Mouse (Mus musculus): Measurements from ENCODE around the gene D330045A20Rik. TPM values are rescaled to one million over a fixed set of nuclear protein-coding genes. Genes with fewer than 3 reads are reported as not detected.
A peak's percentile ranks its signal among the peaks of the same experiment; 100 is the strongest.
"Not testable (repeated sequence)": the region's sequence is repeated elsewhere in the genome, so short reads cannot be mapped to it uniquely, and the experiment has no call there.

The D330045A20Rik gene
- 3.0 and 4.6 TPM in 2 replicates for polyA plus RNA-seq (2014; fragmentation: Nextera tagmentation; extraction: Ambion mirVana)

DNA sequence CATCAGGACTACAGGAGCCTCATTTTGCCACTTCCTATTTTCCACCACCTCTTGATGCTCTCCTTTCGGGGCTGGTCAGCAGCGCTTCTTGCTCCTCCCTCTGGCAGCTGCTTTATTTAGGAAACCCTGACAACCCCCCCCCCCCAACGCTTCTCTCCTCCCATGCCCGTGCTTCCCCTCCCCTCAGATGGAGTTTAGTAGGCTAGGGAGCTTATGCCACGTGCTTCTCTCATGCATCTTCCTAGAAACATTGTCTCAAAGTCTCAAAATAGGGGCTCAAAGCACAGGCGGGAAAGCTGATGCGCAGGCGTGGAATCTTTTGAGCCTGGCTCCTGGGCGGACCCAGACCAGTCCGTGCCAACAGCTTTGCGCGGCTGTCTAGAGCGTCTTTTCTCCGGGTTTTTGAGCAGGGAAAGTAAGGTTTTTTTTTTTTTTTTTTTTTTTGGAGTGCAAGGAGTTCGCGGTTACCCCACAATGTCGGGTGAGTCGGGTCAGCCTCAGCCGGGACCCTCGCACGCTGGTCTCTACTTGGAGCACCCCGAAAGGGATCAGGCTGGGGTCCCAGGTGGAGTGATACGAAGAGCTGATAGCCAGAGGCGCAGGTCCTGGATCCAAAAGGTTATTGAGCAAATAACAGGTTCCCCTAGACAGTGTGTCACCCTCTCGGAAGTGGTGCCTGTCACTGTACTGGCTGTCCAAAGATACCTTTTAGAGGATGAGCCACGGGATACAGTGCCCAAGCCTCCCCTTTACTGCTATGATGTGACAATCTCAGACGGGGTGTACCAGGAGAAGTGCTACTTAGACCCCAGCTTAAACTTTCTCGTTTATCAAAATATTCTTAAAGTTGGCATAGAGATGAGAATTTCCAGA is at the start of gene D330045A20Rik:
Gene D330045A20Rik, plus strand, starts transcription at position 346 of the 873 bp plus-strand sequence.
- ATAC-seq (replicated peaks; ENCODE audit: low FRiP score) (peak; percentile 74), DNase-seq (ENCODE audit: low spot score) (peak; percentile 47)
- H3K4me3 ChIP-seq (ENCODE audit: low read depth, low read length): peak within 1 kb of the TSS; percentile 43
- no peaks in the 10 kb centered on the region for H3K9me3 ChIP-seq (ENCODE audit: control insufficient read depth, low read length)
- no peaks in the 10 kb centered on the region for H3K36me3 ChIP-seq (ENCODE audit: control insufficient read depth, insufficient read depth, low read length)
- H3K27me3 ChIP-seq (replicated peaks; ENCODE audit: control insufficient read depth, insufficient read depth, low read length): no peaks in the 10 kb centered on the region
- H3K9ac ChIP-seq (ENCODE audit: low read depth, low read length): peak within 1 kb of the TSS; percentile 43; the same call in 1 of the 2 replicates
- WGBS: 24% methylated on average over 27 of the region's 28 CpGs
- H3K27ac ChIP-seq (ENCODE audit: low read depth, low read length): no peak within 1 kb of the TSS
- no peaks in the 10 kb centered on the region for H3K4me1 ChIP-seq (replicated peaks; ENCODE audit: control insufficient read depth, insufficient read depth, low read length)
- peak within 1 kb of the TSS; percentile 70 for H3K4me2 ChIP-seq

DNA sequence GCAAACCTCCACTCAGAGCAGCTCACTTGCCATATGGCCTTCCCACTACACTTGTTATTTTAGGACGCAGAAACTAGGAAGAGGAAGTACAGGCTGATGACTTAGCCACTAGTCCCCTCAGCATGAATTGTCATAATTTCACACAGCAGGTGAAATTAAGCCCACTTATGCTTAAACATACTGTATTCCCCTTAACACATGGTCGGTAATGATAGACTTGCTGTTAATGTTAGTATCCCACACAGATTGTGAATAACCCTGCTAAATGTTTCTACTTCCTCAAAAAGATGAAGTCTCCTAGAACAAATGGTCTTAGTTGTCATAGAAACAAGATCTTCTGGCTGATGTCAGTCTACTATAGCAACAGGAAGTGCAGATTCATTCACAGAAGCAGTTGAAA is 47.6 kb upstream of the D330045A20Rik start:
- H3K9ac ChIP-seq (ENCODE audit: low read depth, low read length): no peak overlapping the region
- no peak for ATAC-seq (replicated peaks; ENCODE audit: low FRiP score)

DNA sequence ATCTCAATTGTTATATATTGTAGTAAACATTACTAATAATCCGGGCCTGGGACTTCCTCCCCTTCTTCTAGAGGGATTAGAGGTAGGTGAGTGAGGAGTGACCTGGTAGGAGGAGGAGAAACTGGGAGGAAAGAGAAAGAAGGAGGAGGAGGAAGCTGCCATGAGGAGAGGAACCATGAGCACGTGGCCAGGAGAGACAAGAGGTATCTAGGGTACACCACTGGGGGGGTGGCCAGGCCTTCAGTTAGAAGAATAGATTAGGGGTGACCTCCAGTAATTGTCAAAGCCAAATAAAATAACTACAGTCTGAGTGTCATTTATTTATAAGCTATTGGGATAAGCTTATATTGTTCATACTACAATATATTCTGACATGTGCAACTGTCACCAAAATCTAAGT is 45.0 kb upstream of the D330045A20Rik start:
- H3K9me3 ChIP-seq (ENCODE audit: control insufficient read depth, low read length): no peaks in the 10 kb centered on the region
- no peaks in the 10 kb centered on the region for H3K36me3 ChIP-seq (ENCODE audit: control insufficient read depth, insufficient read depth, low read length)
- H3K4me2 ChIP-seq: no peak overlapping the region
- DNase-seq (ENCODE audit: low spot score) (no peak), ATAC-seq (replicated peaks; ENCODE audit: low FRiP score) (no peak)
- H3K4me3 ChIP-seq (ENCODE audit: low read depth, low read length): no peak overlapping the region
- 40% methylated on average over 2 of the region's 2 CpGs for WGBS
- H3K9ac ChIP-seq (ENCODE audit: low read depth, low read length): no peak overlapping the region
- no peaks in the 10 kb centered on the region for H3K4me1 ChIP-seq (replicated peaks; ENCODE audit: control insufficient read depth, insufficient read depth, low read length)
- no peaks in the 10 kb centered on the region for H3K27me3 ChIP-seq (replicated peaks; ENCODE audit: control insufficient read depth, insufficient read depth, low read length)
- no peak overlapping the region for H3K27ac ChIP-seq (ENCODE audit: low read depth, low read length)

More for the DNA sequence above, 47.6 kb upstream of the D330045A20Rik start:
- no peaks in the 10 kb centered on the region for H3K4me1 ChIP-seq (replicated peaks; ENCODE audit: control insufficient read depth, insufficient read depth, low read length)
- H3K27me3 ChIP-seq (replicated peaks; ENCODE audit: control insufficient read depth, insufficient read depth, low read length): no peaks in the 10 kb centered on the region
- H3K36me3 ChIP-seq (ENCODE audit: control insufficient read depth, insufficient read depth, low read length): no peaks in the 10 kb centered on the region
- no peak overlapping the region for H3K4me3 ChIP-seq (ENCODE audit: low read depth, low read length)
- no peak overlapping the region for H3K27ac ChIP-seq (ENCODE audit: low read depth, low read length)
- no peak overlapping the region for H3K4me2 ChIP-seq
- no peaks in the 10 kb centered on the region for H3K9me3 ChIP-seq (ENCODE audit: control insufficient read depth, low read length)
- DNase-seq (ENCODE audit: low spot score): no peak
- WGBS: 46% methylated on average over 2 of the region's 2 CpGs

DNA sequence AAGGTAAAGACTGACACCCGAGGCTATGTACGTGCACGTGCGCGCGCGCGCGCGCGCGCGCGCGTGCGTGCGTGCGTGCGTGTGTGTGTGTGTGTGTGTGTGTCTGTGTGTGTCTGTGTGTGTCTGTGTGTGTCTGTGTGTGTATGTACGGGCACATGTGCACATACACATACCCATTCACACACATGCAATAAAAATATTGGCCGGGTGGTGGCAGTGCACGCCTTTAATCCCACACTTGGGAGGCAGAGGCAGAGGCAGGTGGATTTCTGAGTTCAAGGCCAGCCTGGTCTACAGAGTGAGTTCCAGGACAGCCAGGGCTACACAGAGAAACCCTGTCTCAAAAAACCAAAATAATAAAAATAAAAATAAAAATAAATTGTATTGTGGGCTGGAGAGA is 39.1 kb upstream of the D330045A20Rik start:
- not testable (repeated sequence) for DNase-seq (ENCODE audit: low spot score); H3K9me3 ChIP-seq (ENCODE audit: control insufficient read depth, low read length); ATAC-seq (replicated peaks; ENCODE audit: low FRiP score)

DNA sequence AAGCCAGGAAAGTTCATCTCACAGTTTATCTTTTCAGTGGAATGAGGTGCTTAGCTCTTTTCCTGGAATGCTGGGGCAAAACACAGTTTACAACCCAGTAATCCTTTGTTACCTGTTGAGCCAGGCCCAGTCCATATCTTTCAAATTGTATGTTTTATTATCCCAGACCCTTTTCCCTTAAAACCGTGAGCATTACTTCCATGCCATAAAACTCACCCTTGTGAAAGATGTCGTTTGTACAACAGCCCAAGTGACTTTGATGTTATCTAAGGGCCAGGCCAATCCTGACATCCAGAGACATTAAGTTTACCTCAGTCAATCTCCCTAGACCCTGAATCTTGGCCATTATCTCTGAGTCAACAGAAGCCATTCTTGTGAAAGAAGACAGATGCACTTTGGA is 23.4 kb upstream of the D330045A20Rik start:
- Histone ChIP-seq H3K27me3 (replicated peaks; ENCODE audit: control insufficient read depth, insufficient read depth, low read length) (no peaks in the 10 kb centered on the region), H3K4me1 (replicated peaks; ENCODE audit: control insufficient read depth, insufficient read depth, low read length) (no peaks in the 10 kb centered on the region), H3K36me3 (ENCODE audit: control insufficient read depth, insufficient read depth, low read length) (no peaks in the 10 kb centered on the region), H3K4me2 (no peak overlapping the region), H3K27ac (ENCODE audit: low read depth, low read length) (no peak overlapping the region), H3K9ac (ENCODE audit: low read depth, low read length) (no peak overlapping the region), H3K4me3 (ENCODE audit: low read depth, low read length) (no peak overlapping the region), H3K9me3 (ENCODE audit: control insufficient read depth, low read length) (no peaks in the 10 kb centered on the region)
- DNase-seq (ENCODE audit: low spot score) (no peak), ATAC-seq (replicated peaks; ENCODE audit: low FRiP score) (no peak)
- WGBS: 38% methylated on average over 2 of the region's 2 CpGs

More for the DNA sequence above, 39.1 kb upstream of the D330045A20Rik start:
- H3K27me3 ChIP-seq (replicated peaks; ENCODE audit: control insufficient read depth, insufficient read depth, low read length); H3K4me2 ChIP-seq; H3K36me3 ChIP-seq (ENCODE audit: control insufficient read depth, insufficient read depth, low read length); H3K27ac ChIP-seq (ENCODE audit: low read depth, low read length); H3K4me3 ChIP-seq (ENCODE audit: low read depth, low read length); H3K4me1 ChIP-seq (replicated peaks; ENCODE audit: control insufficient read depth, insufficient read depth, low read length); H3K9ac ChIP-seq (ENCODE audit: low read depth, low read length): not testable (repeated sequence)
- WGBS: 85% methylated on average over 22 of the region's 22 CpGs

DNA sequence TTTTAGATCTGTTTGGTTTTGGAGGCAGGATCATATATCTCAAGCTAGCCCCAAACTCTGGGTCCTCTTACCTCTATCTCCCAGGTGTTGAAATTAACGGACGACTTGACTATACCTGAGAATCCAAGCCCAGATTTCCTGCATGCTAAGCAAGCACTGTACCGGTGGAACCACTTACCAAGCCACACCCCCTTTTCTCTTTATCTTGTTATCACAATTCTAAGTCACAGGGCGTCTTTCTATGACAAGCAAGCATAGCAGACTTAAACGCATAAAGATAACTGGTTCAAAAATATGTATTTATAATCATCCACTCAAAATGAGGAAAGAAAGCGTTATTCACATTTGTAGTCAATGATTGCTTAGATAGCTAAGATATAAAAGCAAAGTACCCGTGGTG is 1.9 kb downstream of the D330045A20Rik start:
- Histone ChIP-seq H3K4me2 (no peak overlapping the region), H3K27ac (ENCODE audit: low read depth, low read length) (no peak overlapping the region), H3K4me3 (ENCODE audit: low read depth, low read length) (no peak overlapping the region), H3K9me3 (ENCODE audit: control insufficient read depth, low read length) (no peaks in the 10 kb centered on the region), H3K27me3 (replicated peaks; ENCODE audit: control insufficient read depth, insufficient read depth, low read length) (no peaks in the 10 kb centered on the region), H3K9ac (ENCODE audit: low read depth, low read length) (no peak overlapping the region), H3K4me1 (replicated peaks; ENCODE audit: control insufficient read depth, insufficient read depth, low read length) (no peaks in the 10 kb centered on the region), H3K36me3 (ENCODE audit: control insufficient read depth, insufficient read depth, low read length) (no peaks in the 10 kb centered on the region)
- ATAC-seq (replicated peaks; ENCODE audit: low FRiP score) (no peak), DNase-seq (ENCODE audit: low spot score) (no peak)
- WGBS: 48% methylated on average over 7 of the region's 7 CpGs

DNA sequence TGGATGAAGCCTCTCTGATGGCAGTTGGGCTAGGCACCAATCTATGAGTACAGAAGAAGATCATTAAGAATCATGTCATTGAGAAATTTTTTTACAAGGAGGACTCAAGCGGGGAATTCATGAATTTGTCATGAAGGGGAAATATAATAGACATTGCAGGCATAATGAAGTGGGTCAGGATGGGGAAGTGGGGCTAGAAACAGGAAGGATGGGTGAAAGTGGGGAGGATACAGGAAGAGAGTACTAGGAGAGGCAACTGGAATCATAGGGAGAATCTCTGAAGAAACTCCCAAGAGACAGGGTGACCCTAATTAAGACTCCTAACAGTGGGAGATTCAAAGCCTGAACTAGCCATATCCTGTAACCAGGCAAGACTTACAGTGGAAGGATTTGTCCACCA is 4.8 kb downstream of the D330045A20Rik start:
- H3K4me3 ChIP-seq (ENCODE audit: low read depth, low read length): no peak overlapping the region
- no peaks in the 10 kb centered on the region for H3K36me3 ChIP-seq (ENCODE audit: control insufficient read depth, insufficient read depth, low read length)
- H3K4me2 ChIP-seq: no peak overlapping the region
- H3K4me1 ChIP-seq (replicated peaks; ENCODE audit: control insufficient read depth, insufficient read depth, low read length): no peaks in the 10 kb centered on the region
- ATAC-seq (replicated peaks; ENCODE audit: low FRiP score): no peak
- no peak overlapping the region for H3K27ac ChIP-seq (ENCODE audit: low read depth, low read length)
- H3K9me3 ChIP-seq (ENCODE audit: control insufficient read depth, low read length): no peaks in the 10 kb centered on the region
- 75% methylated on average over 1 of the region's 1 CpGs for WGBS
- no peak for DNase-seq (ENCODE audit: low spot score)
- no peaks in the 10 kb centered on the region for H3K27me3 ChIP-seq (replicated peaks; ENCODE audit: control insufficient read depth, insufficient read depth, low read length)
- no peak overlapping the region for H3K9ac ChIP-seq (ENCODE audit: low read depth, low read length)

DNA sequence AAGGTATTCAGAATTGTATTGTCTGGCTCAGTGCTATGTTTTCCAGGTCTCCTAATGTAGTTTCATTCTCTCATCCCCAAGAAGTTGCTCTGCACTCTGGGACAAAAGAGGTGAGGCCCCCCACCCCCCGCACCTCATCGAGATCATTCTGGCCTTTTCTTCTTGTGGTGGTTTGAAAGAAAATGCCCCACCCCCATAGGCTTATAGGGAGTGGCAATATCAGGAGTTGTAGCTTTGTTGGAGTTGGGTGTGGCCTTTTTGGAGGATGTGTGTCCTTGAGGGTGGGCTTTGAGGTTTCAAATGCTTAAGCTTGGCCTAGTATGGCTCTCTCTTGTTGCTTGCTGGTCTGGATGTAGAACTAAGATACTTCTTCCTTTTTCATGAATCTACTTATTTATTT is 36.0 kb downstream of the D330045A20Rik start:
- 80% methylated on average over 2 of the region's 2 CpGs for WGBS
- no peak for ATAC-seq (replicated peaks; ENCODE audit: low FRiP score)

DNA sequence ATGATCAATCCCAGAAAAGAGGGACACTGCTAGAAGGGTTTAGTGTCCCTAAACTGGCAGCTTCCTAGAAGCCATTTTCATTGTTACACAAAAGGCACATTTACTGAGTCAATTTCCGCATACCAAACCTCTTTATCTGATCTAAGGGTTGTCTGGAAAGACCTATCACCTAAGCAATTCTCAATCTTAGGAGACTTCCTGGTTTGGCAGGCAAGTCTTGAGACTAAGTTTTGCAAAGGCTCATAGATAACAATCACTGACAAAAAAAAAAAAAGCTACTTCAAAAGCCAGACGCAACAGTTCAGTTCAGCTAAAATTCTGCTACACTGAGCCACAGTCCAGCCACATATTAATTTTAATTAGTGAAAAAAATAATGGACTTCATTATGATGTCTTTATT is 39.1 kb downstream of the D330045A20Rik start:
- H3K4me3 ChIP-seq (ENCODE audit: low read depth, low read length): no peak overlapping the region
- no peak overlapping the region for H3K4me2 ChIP-seq
- H3K9me3 ChIP-seq (ENCODE audit: control insufficient read depth, low read length): no peaks in the 10 kb centered on the region
- H3K27me3 ChIP-seq (replicated peaks; ENCODE audit: control insufficient read depth, insufficient read depth, low read length): no peaks in the 10 kb centered on the region
- no peak overlapping the region for H3K9ac ChIP-seq (ENCODE audit: low read depth, low read length)
- WGBS: 79% methylated on average over 2 of the region's 2 CpGs
- no peaks in the 10 kb centered on the region for H3K4me1 ChIP-seq (replicated peaks; ENCODE audit: control insufficient read depth, insufficient read depth, low read length)
- ATAC-seq (replicated peaks; ENCODE audit: low FRiP score) (no peak), DNase-seq (ENCODE audit: low spot score) (no peak)
- no peaks in the 10 kb centered on the region for H3K36me3 ChIP-seq (ENCODE audit: control insufficient read depth, insufficient read depth, low read length)
- no peak overlapping the region for H3K27ac ChIP-seq (ENCODE audit: low read depth, low read length)

More for the DNA sequence above, 36.0 kb downstream of the D330045A20Rik start:
- Histone ChIP-seq H3K27ac (ENCODE audit: low read depth, low read length) (no peak overlapping the region), H3K27me3 (replicated peaks; ENCODE audit: control insufficient read depth, insufficient read depth, low read length) (no peaks in the 10 kb centered on the region), H3K9me3 (ENCODE audit: control insufficient read depth, low read length) (no peaks in the 10 kb centered on the region), H3K36me3 (ENCODE audit: control insufficient read depth, insufficient read depth, low read length) (no peaks in the 10 kb centered on the region), H3K4me1 (replicated peaks; ENCODE audit: control insufficient read depth, insufficient read depth, low read length) (no peaks in the 10 kb centered on the region), H3K4me3 (ENCODE audit: low read depth, low read length) (no peak overlapping the region), H3K4me2 (no peak overlapping the region), H3K9ac (ENCODE audit: low read depth, low read length) (no peak overlapping the region)
- DNase-seq (ENCODE audit: low spot score): no peak
